Mouse (Mus musculus) hindbrain, embryonic 11.5 days (tissue): Measurements from ENCODE around the gene Tmem117. TPM values are rescaled to one million over a fixed set of nuclear protein-coding genes. Genes with fewer than 3 reads are reported as not detected.
A peak's percentile ranks its signal among the peaks of the same experiment; 100 is the strongest.

ENCODE experiments used
- ATAC-seq: fragments of 200-750 bp; cut with Nextera tagmentation; 2 replicates; pipeline ENCODE4 v1.8.0; 2017; ENCODE audit warnings: mild to moderate bottlenecking, moderate TSS enrichment, moderate library complexity; ENCODE audit not compliant: low FRiP score
- DNase-seq: peaks from one replicate; pipeline ENCODE4 v3.0.0-alpha.2; 2015; ENCODE audit warnings: low spot score
- H3K27ac ChIP-seq: fragments of 300-500 bp; sonication (generic); 2 replicates; pipeline ENCODE4 v1.5.1; 2014; ENCODE audit warnings: mild to moderate bottlenecking, low read depth, low read length
- H3K27me3 ChIP-seq: fragments of 300-500 bp; sonication (generic); 2 replicates; pipeline ENCODE4 v1.6.1; 2014; ENCODE audit warnings: mild to moderate bottlenecking, low read length, moderate library complexity, mixed read lengths; ENCODE audit not compliant: control insufficient read depth, insufficient read depth
- H3K36me3 ChIP-seq: fragments of 300-500 bp; sonication (generic); 2 replicates; pipeline ENCODE4 v1.6.1; 2014; ENCODE audit warnings: mild to moderate bottlenecking, low read length, moderate library complexity, mixed read lengths; ENCODE audit not compliant: control insufficient read depth, insufficient read depth
- H3K4me1 ChIP-seq: fragments of 300-500 bp; sonication (generic); replicated peaks from 2 replicates; pipeline ENCODE4 v1.6.1; 2014; ENCODE audit warnings: low read length, mixed read lengths; ENCODE audit not compliant: control insufficient read depth, insufficient read depth
- H3K4me2 ChIP-seq: fragments of 300-500 bp; sonication (generic); replicated peaks from 2 replicates; pipeline ENCODE4 v1.6.1; 2014; ENCODE audit warnings: mild to moderate bottlenecking, low read depth, low read length
- H3K4me3 ChIP-seq: fragments of 300-500 bp; sonication (generic); 2 replicates; pipeline ENCODE4 v1.5.1; 2014; ENCODE audit warnings: low read depth, low read length
- H3K9ac ChIP-seq: fragments of 300-500 bp; sonication (generic); 2 replicates; pipeline ENCODE4 v1.6.1; 2014; ENCODE audit warnings: low read depth, low read length
- H3K9me3 ChIP-seq: fragments of 300-500 bp; sonication (generic); 2 replicates; pipeline ENCODE4 v1.6.1; 2016; ENCODE audit warnings: low read length; ENCODE audit not compliant: control insufficient read depth
- WGBS: fragments of 180-500 bp; shearing (Covaris S2); extraction: QIAGEN DNeasy Blood & Tissue Kit; methylation state at CpG from one replicate; pipeline ENCODE4 v1.1.7; 2014; 5-methylcytosine and 5-hydroxymethylcytosine counted together
- polyA plus RNA-seq: library from polyadenylated mRNA; unstranded; fragments of >200 nt; fragmentation: Nextera tagmentation; extraction: Ambion mirVana; gene quantifications from 2 replicates; pipeline ENCODE4 v1.2.1, GENCODE M21; 2014

The Tmem117 gene
- polyA plus RNA-seq, 1 experiment from 2014 or later = 3.3 TPM

GRCm38 (mm10) chr15:94634524-94634923 is 5.5 kb downstream of the Tmem117 start:
- WGBS = 77% methylated on average over 11 of the region's 11 CpGs
- Histone ChIP-seq H3K27ac (no peak overlapping the region), H3K9me3 (no peaks in the 10 kb centered on the region), H3K27me3 (no peaks in the 10 kb centered on the region), H3K4me3 (no peak overlapping the region), H3K36me3 (no peaks in the 10 kb centered on the region), H3K4me2 (no peak overlapping the region), H3K4me1 (no peaks in the 10 kb centered on the region), H3K9ac (no peak overlapping the region)
- DNase-seq = no peak
- no peak for ATAC-seq

DNA sequence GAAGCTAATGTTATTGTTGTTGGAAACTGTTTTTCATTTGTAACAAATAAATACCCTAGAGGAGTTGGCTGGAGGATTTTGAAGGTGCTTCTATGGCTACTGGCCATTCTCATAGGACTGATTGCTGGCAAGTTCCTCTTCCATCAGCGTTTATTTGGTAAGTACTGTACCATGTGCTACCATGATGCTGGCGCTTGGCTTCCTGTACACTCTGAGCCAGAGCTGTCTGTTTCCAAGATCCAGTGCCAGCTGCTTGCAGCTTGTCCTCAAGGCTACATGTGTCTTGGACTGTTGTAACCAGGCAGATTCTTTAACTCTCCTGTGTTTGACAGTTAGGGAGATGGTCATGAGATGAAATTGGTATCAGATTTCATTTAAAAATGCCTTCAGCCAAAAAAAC is 9.2 kb downstream of the Tmem117 start:
- Histone ChIP-seq H3K36me3 (no peaks in the 10 kb centered on the region), H3K27ac (no peak overlapping the region), H3K27me3 (no peaks in the 10 kb centered on the region), H3K4me2 (no peak overlapping the region), H3K9ac (no peak overlapping the region), H3K4me1 (no peaks in the 10 kb centered on the region), H3K9me3 (no peaks in the 10 kb centered on the region), H3K4me3 (no peak overlapping the region)
- DNase-seq = no peak
- 85% methylated on average over 2 of the region's 2 CpGs for WGBS
- ATAC-seq = no peak

DNA sequence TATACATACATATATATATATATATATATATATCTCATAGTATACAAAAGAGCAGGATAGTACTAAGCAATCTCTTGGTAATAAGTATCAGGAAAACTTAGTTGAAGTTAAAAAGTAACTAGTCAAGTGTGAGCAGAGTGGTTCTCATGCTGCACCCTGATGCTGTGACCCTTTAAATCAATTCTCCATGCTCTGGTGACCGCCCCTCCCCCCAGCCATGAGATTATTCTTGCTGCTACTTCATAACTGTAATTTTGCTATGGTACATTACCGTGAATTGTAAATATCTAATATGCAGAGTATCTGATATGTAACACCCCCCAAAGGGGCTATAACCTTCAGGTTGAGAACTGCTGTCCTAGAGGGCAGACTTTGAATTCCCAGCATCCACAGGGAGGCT is 10.1 kb downstream of the Tmem117 start:
- Histone ChIP-seq H3K36me3 (no peaks in the 10 kb centered on the region), H3K9me3 (no peaks in the 10 kb centered on the region), H3K27me3 (no peaks in the 10 kb centered on the region), H3K4me1 (no peaks in the 10 kb centered on the region), H3K4me2 (no peak overlapping the region), H3K27ac (no peak overlapping the region), H3K4me3 (no peak overlapping the region), H3K9ac (no peak overlapping the region)
- no peak for DNase-seq
- WGBS = 87% methylated on average over 2 of the region's 2 CpGs
- ATAC-seq = no peak

- Histone ChIP-seq H3K9me3 (no peaks in the 10 kb centered on the region), H3K4me3 (no peak overlapping the region), H3K27me3 (no peaks in the 10 kb centered on the region), H3K36me3 (no peaks in the 10 kb centered on the region), H3K9ac (no peak overlapping the region), H3K27ac (0 out of 2 replicates have a peak overlapping the region, but pooled peaks have one; percentile 10), H3K4me1 (no peaks in the 10 kb centered on the region), H3K4me2 (no peak overlapping the region)
- DNase-seq (no peak), ATAC-seq (no peak)
- 52% methylated on average over 6 of the region's 6 CpGs for WGBS
These were observed 17.0 kb downstream of the Tmem117 start for GRCm38 (mm10) chr15:94646012-94646411.

GRCm38 (mm10) chr15:94648430-94648829 is 19.4 kb downstream of the Tmem117 start:
- Histone ChIP-seq H3K36me3 (no peaks in the 10 kb centered on the region), H3K27ac (no peak overlapping the region), H3K4me1 (no peaks in the 10 kb centered on the region), H3K4me2 (no peak overlapping the region), H3K9me3 (no peaks in the 10 kb centered on the region), H3K4me3 (no peak overlapping the region), H3K27me3 (no peaks in the 10 kb centered on the region), H3K9ac (no peak overlapping the region)
- WGBS = 84% methylated on average over 8 of the region's 8 CpGs
- ATAC-seq (no peak), DNase-seq (no peak)

- WGBS = 55% methylated on average over 17 of the region's 17 CpGs
- Histone ChIP-seq H3K9ac (no peak overlapping the region), H3K9me3 (no peaks in the 10 kb centered on the region), H3K4me1 (no peaks in the 10 kb centered on the region), H3K4me2 (no peak overlapping the region), H3K27ac (no peak overlapping the region), H3K36me3 (no peaks in the 10 kb centered on the region), H3K27me3 (no peaks in the 10 kb centered on the region), H3K4me3 (no peak overlapping the region)
- ATAC-seq (no peak), DNase-seq (no peak)
These were observed 20.2 kb downstream of the Tmem117 start for GRCm38 (mm10) chr15:94649071-94649765.

GRCm38 (mm10) chr15:94649766-94650120 is 20.7 kb downstream of the Tmem117 start:
- Histone ChIP-seq H3K9ac (no peak overlapping the region), H3K9me3 (no peaks in the 10 kb centered on the region), H3K4me1 (no peaks in the 10 kb centered on the region), H3K4me3 (no peak overlapping the region), H3K27me3 (no peaks in the 10 kb centered on the region), H3K36me3 (no peaks in the 10 kb centered on the region), H3K27ac (no peak overlapping the region), H3K4me2 (no peak overlapping the region)
- ATAC-seq (no peak), DNase-seq (no peak)
- WGBS = 59% methylated on average over 13 of the region's 13 CpGs

GRCm38 (mm10) chr15:94651350-94651749 is 22.3 kb downstream of the Tmem117 start:
- 69% methylated on average over 9 of the region's 9 CpGs for WGBS
- H3K9ac ChIP-seq = no peak overlapping the region
- H3K9me3 ChIP-seq = no peaks in the 10 kb centered on the region
- H3K4me3 ChIP-seq = no peak overlapping the region
- H3K36me3 ChIP-seq = no peaks in the 10 kb centered on the region
- no peaks in the 10 kb centered on the region for H3K4me1 ChIP-seq
- no peak overlapping the region for H3K27ac ChIP-seq
- no peak for ATAC-seq
- H3K27me3 ChIP-seq = no peaks in the 10 kb centered on the region
- H3K4me2 ChIP-seq = no peak overlapping the region
- no peak for DNase-seq

- no peak for DNase-seq
- H3K27ac ChIP-seq = no peak overlapping the region
These were observed 23.2 kb downstream of the Tmem117 start for GRCm38 (mm10) chr15:94651969-94652842.

More at GRCm38 (mm10) chr15:94651969-94652842, 23.2 kb downstream of the Tmem117 start:
- H3K4me2 ChIP-seq = no peak overlapping the region
- H3K4me1 ChIP-seq = no peaks in the 10 kb centered on the region
- no peaks in the 10 kb centered on the region for H3K27me3 ChIP-seq
- H3K9me3 ChIP-seq = no peaks in the 10 kb centered on the region
- ATAC-seq = no peak
- H3K4me3 ChIP-seq = no peak overlapping the region
- WGBS = 75% methylated on average over 13 of the region's 13 CpGs
- H3K36me3 ChIP-seq = no peaks in the 10 kb centered on the region
- H3K9ac ChIP-seq = no peak overlapping the region
